Mouse (Mus musculus) right cerebral cortex, postnatal 10 days (tissue): ENCODE data around the gene Yif1a.

Source experiments
- DNase-seq, 2 experiments: peaks; one replicate each; pipeline ENCODE4 v3.0.0; 2021; ENCODE audit warnings: low spot score in 2 of 2

The Yif1a gene

GRCm38 (mm10) chr19:5087884-5088728 lies at the start of gene Yif1a:
Yif1a (plus strand) TSS chr19:5088538.
- peak; percentile 97 to 99 for DNase-seq

GRCm38 (mm10) chr19:5038709-5039156 lies 49.6 kb upstream of the Yif1a start, which contains the start of the genes B4gat1 and AC124502.3:
B4gat1 (plus strand) TSS chr19:5038826.
AC124502.3 (plus strand) TSS chr19:5038891.
- peak; percentile 96 for DNase-seq

DNA sequence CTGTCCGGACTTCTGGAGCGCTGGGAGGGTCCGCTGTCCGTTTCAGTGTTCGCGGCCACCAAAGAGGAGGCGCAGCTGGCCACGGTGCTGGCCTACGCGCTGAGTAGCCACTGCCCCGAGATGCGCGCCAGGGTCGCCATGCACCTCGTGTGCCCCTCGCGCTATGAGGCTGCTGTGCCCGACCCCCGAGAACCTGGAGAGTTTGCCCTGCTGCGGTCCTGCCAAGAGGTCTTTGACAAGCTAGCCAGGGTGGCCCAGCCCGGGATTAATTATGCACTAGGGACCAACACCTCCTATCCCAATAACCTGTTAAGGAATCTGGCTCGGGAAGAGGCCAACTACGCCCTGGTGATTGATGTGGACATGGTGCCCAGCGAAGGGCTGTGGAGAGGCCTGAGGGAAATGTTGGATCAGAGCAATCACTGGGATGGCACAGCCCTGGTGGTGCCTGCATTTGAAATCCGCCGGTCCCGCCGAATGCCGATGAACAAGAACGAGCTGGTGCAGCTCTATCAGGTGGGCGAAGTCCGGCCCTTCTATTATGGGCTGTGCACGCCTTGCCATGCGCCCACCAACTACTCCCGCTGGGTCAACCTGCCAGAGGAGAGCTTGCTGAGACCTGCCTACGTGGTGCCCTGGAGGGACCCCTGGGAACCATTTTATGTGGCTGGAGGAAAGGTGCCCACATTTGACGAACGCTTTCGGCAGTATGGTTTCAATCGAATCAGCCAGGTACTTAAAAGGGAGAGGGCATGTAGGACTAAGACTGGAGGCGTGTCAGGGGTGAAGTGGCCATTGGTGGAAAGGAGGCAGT lies 48.8 kb upstream of the Yif1a start:
- DNase-seq, result peak in 1 of 2 experiments; percentile 56

- DNase-seq, result peak; percentile 95 to 96
Measured at GRCm38 (mm10) chr19:5040862-5041523, 47.3 kb upstream of the Yif1a start, which contains the start of gene Brms1. Brms1 (plus strand) TSS chr19:5041354.

GRCm38 (mm10) chr19:5041588-5041987 lies 46.8 kb upstream of the Yif1a start:
- no peak for DNase-seq

GRCm38 (mm10) chr19:5045531-5045930 lies 42.8 kb upstream of the Yif1a start:
- DNase-seq, result no peak

DNA sequence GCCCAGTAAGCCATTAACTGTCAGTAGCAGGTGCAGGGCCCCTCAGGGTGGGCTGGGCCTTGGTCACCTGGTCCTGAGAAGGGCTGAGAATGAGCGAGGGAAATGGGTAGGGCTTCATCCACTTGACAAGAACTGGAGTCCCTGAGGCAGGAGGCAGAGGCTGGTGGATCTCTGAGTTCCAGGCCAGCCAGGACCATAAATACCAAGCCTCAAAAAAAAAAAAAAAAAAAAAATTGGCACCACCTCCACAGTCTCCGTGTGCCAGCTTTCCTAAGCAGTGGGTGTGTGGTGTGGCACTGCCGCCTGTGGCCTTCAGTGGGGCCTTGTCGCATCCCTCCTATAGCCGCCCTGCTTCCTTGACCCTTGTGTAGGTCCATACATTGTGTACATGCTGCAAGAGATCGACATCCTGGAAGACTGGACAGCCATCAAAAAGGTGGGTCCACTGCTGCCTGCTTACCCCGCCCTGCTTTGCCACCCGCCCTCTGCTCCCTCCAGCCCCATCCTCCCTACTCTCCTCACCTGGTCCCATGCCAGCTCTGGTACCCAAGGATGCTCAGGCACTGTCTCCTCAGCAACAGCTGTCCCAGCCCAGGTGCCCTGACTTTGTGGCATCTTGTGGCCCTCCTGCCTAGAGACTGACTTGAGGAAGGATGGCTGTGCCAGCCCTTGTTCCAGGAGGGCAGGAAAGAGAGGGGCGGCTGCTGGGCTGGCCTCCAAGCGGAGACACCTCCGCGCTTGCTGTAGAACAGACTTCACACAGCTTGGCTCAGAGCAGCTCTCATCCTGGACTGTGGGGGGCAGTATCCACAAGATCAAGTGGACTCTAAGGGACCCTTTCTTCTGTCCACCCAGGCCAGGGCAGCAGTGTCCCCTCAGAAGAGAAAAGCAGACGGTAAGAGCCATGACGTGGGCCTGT lies 39.9 kb upstream of the Yif1a start:
- peak in 1 of 2 experiments; percentile 59 for DNase-seq

DNA sequence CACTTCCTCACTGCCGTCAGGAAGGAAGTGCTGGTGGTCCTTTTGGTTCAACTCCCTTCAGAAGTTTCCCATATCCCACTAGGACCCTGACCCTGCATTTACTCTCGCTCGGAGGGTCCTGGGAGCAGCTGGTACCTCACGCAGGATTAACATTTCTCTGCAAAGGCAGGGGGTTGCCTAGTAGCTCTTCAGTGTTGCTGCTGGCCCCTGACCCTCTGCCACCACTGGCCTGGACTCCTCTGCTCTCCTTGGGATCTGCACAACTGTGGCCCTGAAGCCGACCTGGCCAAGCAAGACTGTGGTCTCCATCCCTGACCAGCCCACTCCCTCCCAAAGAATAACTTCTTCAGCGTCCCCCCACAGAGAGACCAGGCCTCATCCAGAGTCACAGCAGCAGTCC lies 39.0 kb upstream of the Yif1a start:
- peak in 1 of 2 experiments; percentile 36 for DNase-seq

DNA sequence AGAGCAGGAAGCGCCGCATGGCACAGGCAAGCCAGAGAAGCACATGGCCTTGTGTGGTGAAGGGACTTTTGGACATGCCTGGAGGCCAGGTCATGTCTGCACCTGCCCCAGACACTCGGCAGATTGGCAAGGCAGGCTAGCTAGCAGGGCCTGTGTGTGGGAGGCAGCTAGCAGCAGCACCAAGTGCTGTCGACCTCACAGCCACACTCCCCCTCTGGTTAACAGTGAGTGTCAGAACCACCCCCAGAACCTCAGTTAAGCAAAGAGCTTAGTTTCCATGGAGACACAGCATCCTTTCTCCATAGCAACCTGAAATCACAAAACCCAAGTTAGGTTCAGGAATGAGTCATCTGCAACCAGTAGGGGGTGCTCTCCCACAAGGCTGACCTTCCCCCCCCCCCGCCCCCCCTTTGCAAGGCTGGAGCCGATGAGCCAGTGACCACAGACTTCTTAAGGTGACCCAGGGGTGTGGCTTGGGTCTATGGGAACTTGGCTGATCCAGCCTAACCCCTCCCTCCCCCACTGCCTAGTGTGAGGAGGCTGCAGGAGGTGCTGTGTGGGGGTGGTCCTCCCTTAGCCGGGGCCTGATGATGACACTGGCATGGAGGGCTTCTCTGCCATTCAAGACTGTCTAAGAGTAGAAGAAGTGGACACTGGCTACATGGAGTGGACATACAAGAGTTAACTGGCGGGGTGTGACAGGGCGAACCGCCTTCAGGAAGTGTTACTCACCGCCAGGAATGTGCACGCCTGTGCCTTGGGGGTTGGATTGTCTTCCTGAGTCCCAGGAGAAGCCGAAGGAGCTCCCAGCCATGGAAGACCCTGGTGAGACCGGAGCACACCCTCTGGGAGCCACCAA lies 38.1 kb upstream of the Yif1a start, which contains the start of gene Rin1:
Rin1 (plus strand) TSS at position 435 of the 859 bp plus-strand sequence.
- DNase-seq, result peak; percentile 73 to 89

DNA sequence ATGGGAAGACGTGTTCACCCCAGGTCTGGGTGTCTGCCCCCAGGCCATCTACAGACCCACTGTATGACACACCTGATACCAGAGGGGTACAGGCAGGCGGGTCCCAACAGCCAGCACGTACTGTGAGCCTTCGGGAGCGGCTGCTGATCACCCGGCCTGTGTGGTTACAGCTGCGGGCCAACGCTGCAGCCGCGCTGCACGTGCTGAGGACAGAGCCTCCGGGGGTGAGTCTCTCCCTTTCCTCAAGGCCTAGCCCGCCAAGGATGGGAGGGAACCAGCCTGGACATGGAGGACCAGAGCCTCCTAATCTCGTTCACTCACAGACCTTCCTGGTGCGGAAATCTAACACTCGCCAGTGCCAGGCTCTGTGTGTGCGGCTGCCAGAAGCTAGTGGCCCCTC lies 37.3 kb upstream of the Yif1a start:
- DNase-seq, result peak in 1 of 2 experiments; percentile 47

DNA sequence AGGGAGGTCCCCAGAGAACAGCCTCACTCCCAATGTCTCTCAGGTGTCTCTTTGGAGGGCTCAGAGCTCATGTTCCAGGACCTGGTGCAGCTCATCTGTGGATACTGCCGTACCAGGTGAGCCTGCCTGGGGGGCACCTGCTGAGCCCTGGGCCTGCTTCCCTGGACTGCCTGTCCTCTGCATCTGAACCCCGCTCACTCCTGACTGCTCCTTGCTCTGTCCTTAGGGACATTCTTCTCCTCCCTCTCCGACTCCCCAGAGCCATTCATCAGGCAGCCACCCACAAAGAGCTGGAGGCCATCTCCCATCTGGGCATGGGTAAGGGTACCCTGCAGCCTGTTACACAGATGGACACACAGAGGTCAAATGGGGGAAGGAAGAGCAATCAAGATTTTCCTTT lies 36.8 kb upstream of the Yif1a start:
- no peak for DNase-seq

DNA sequence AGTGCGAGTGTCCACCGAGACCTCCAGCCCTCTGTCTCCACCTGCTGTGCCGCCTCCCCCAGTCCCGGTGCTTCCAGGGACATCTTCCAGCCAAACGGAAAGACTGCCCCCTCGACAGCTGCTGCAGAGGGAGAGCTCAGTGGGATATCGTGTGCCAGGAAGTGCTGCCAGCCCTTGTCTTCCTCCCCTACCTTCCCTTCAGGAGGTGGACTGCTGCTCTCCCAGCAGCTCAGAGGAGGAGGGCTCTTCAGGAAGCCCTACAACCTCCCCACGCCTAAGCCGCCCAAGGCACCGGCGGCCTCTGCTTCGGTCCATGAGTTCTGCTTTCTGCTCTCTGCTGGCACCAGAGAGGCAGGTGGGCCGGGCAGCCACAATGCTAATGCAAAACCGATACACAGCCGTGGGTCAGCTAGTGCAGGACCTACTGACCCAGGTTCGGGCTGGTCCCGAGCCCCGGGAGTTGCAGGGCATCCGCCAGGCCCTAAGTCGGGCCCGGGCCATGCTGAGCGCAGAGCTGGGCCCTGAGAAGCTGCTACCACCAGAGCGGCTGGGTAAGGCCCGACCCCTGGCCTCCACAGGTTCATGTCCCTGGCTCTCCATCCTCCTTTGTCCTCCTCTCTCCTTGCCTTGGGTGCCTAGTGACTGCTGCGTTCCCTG lies 36.0 kb upstream of the Yif1a start:
- DNase-seq, result peak in 1 of 2 experiments; percentile 44

DNA sequence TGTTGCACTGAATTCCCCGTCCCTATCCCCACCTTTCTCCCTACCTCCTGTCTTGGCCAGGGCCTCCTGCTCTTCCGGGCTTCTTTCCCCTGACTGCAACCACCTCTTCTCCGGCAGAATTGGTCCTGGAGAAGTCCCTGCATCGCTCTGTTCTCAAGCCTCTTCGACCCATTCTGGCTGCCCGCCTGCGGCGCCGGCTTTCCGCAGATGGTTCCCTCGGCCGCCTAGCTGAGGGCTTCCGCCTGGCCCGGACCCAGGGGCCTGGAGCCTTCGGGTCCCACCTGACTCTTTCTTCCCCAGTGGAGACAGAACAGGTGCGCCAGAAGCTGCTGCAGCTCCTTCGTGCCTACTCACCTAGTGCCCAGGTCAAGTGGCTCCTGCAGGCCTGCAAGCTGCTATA lies 35.5 kb upstream of the Yif1a start:
- no peak for DNase-seq

DNA sequence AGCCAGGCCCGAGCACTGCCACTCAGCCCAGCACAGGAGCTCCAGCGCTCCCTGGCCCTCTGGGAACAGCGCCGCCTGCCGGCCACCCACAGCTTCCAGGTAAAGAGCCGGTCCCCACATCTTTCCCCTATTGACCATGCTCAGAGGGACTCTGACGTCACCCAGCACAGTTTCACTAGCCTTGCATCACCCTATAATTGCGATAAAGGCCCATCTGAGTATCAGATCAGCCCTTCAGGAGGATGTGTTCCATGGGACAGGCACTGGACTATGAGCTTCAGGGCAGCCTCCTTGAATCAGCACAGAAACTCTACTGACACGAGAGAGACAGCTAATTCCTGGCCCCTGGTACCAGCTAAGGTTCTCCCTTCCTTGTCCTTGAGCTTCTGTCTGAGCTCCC lies 34.4 kb upstream of the Yif1a start:
- DNase-seq, result peak in 1 of 2 experiments; percentile 48

- peak in 1 of 2 experiments; percentile 61 for DNase-seq
Measured at GRCm38 (mm10) chr19:5056251-5056650, 32.1 kb upstream of the Yif1a start.

GRCm38 (mm10) chr19:5057876-5058775 lies 30.2 kb upstream of the Yif1a start:
- DNase-seq, result no peak

DNA sequence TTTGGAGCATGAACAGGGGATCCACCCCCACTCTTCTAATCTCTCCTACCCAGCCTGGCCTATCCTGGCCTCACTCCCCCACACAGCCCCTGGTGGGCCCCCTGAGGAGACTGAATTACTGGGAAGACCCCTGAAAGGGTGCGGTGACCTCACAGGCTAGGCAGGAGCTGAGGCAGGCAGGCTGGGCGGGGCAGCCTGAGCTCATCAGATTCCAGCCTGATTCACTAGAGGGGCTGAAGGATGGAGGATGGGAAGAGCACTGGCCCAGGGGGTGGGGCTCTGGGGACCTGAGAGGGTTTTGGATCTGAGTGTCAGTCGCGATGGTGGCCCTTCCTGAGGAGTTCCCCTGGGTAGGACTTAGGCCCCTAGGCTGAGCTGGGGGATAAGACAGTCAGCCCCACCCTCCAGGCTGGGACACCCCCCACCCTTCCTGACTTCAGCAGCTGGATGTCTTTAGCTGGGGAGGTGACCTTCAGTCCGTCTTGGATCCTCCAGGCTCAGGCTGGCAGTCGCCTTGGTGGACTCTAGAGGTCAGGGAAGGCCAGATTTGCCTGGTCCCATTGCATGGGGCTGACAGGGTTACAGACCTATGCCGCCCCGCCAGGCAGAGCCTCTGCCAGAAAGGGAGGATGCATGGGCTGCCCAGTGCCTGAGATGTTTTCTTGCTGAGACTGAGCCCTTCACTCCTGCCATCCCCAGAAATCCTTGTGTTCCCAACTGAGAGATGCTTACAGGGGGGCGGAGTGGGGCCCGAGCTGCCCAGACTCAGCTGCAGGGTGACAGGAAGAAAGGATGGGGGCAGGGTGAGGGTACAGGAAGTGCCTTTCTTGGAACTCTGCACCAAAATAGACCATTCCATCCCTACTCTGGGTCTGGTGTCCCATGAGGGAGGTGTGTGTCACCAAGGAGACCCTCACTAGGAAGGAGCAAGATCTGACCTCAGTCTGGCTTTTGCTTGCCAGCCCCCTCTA lies 29.3 kb upstream of the Yif1a start:
- DNase-seq, result no peak
